Mouse (Mus musculus) intestine, embryonic 14.5 days (tissue): ENCODE measurements at regions not wholly inside any gene's neighbourhood (a gene's known extent, or its start where the extent isn't known, plus 50 kb on each side); places are given as distances from the start of the nearest gene placed in this dataset.

Experiments used
- ATAC-seq: fragments of 200-750 bp; cut with Nextera tagmentation; replicated peaks from 2 replicates; pipeline ENCODE4 v1.8.0; 2017; ENCODE audit warnings: low read depth, moderate number of reproducible peaks, moderate TSS enrichment, moderate library complexity; ENCODE audit not compliant: low FRiP score, low TSS enrichment
- DNase-seq: peaks from one replicate; pipeline ENCODE4 v3.0.0-alpha.2; 2018; ENCODE audit warnings: low spot score
- H3K27ac ChIP-seq: fragments of 300-500 bp; sonication (generic); 2 replicates; pipeline ENCODE4 v1.5.1; 2014; ENCODE audit warnings: low read depth, mild to moderate bottlenecking, control low read depth
- H3K27me3 ChIP-seq: fragments of 300-500 bp; sonication (generic); replicated peaks from 2 replicates; pipeline ENCODE4 v1.6.1; 2014; ENCODE audit warnings: low read length, control low read depth; ENCODE audit not compliant: control insufficient read depth, insufficient read depth
- H3K36me3 ChIP-seq: fragments of 300-500 bp; sonication (generic); 2 replicates; pipeline ENCODE4 v1.6.1; 2014; ENCODE audit warnings: low read length, control low read depth; ENCODE audit not compliant: control insufficient read depth, insufficient read depth
- H3K4me1 ChIP-seq: fragments of 300-500 bp; sonication (generic); replicated peaks from 2 replicates; pipeline ENCODE4 v1.6.1; 2014; ENCODE audit warnings: low read length, control low read depth, mixed read lengths; ENCODE audit not compliant: control insufficient read depth, insufficient read depth
- H3K4me2 ChIP-seq: fragments of 300-500 bp; sonication (generic); 2 replicates; pipeline ENCODE4 v1.6.1; 2014; ENCODE audit warnings: low read length
- H3K4me3 ChIP-seq: fragments of 300-500 bp; sonication (generic); 2 replicates; pipeline ENCODE4 v1.5.1; 2014; ENCODE audit warnings: low read depth, low read length, control low read depth, mixed read lengths
- H3K9ac ChIP-seq: fragments of 300-500 bp; sonication (generic); 2 replicates; pipeline ENCODE4 v1.6.1; 2014; ENCODE audit warnings: mild to moderate bottlenecking, low read length
- H3K9me3 ChIP-seq: fragments of 300-500 bp; sonication (generic); 2 replicates; pipeline ENCODE4 v1.6.1; 2016; ENCODE audit warnings: low read length, control low read depth; ENCODE audit not compliant: control insufficient read depth
- WGBS: fragments of 180-500 bp; shearing (Covaris S2); extraction: QIAGEN DNeasy Blood & Tissue Kit; methylation state at CpG from one replicate; pipeline ENCODE4 v1.1.7; 2014; 5-methylcytosine and 5-hydroxymethylcytosine counted together

GRCm38 (mm10) chr4:110134036-110134435 lies 156.2 kb downstream of the Dmrta2 start:
- no peaks in the 10 kb centered on the region for H3K36me3 ChIP-seq
- no peak overlapping the region for H3K4me2 ChIP-seq
- no peak overlapping the region for H3K4me3 ChIP-seq
- H3K9me3 ChIP-seq = no peaks in the 10 kb centered on the region
- no peak overlapping the region for H3K9ac ChIP-seq
- DNase-seq = peak; percentile 58
- WGBS = 15% methylated on average over 7 of the region's 7 CpGs
- 0 out of 2 replicates have a peak, but pooled peaks have one; percentile 32 for ATAC-seq
- peak overlapping the region; percentile 51; the same call in 1 of the 2 replicates for H3K27ac ChIP-seq
- H3K27me3 ChIP-seq = no peaks in the 10 kb centered on the region
- H3K4me1 ChIP-seq = peaks cover 8% of the 10 kb centered on the region

GRCm38 (mm10) chr4:110145229-110145628 lies 167.4 kb downstream of the Dmrta2 start:
- H3K9me3 ChIP-seq = no peaks in the 10 kb centered on the region
- 89% methylated on average over 1 of the region's 1 CpGs for WGBS
- ATAC-seq (no peak), DNase-seq (no peak)
- no peak overlapping the region for H3K9ac ChIP-seq
- no peak overlapping the region for H3K4me2 ChIP-seq
- no peaks in the 10 kb centered on the region for H3K4me1 ChIP-seq
- no peak overlapping the region for H3K27ac ChIP-seq
- H3K27me3 ChIP-seq = no peaks in the 10 kb centered on the region
- no peaks in the 10 kb centered on the region for H3K36me3 ChIP-seq
- H3K4me3 ChIP-seq = no peak overlapping the region

GRCm38 (mm10) chr4:110152103-110152946 lies 174.5 kb downstream of the Dmrta2 start:
- H3K9ac ChIP-seq = no peak overlapping the region
- H3K4me2 ChIP-seq = peak overlapping the region; percentile 11; the same call in 1 of the 2 replicates
- no peaks in the 10 kb centered on the region for H3K36me3 ChIP-seq
- no peaks in the 10 kb centered on the region for H3K9me3 ChIP-seq
- 30% methylated on average over 15 of the region's 15 CpGs for WGBS
- H3K27ac ChIP-seq = no peak overlapping the region
- ATAC-seq = no peak
- H3K27me3 ChIP-seq = no peaks in the 10 kb centered on the region
- no peaks in the 10 kb centered on the region; the same call in 1 of the 2 replicates for H3K4me1 ChIP-seq
- no peak overlapping the region for H3K4me3 ChIP-seq
- no peak for DNase-seq
